Mouse (Mus musculus) heart, embryonic 10.5 days (tissue): Measurements from ENCODE around the gene Slc16a5. TPM values are rescaled to one million over a fixed set of nuclear protein-coding genes. Genes with fewer than 3 reads are reported as not detected.
"Not testable (repeated sequence)": the region's sequence is repeated elsewhere in the genome, so short reads cannot be mapped to it uniquely, and the experiment has no call there.

Source experiments
- DNase-seq: peaks from one replicate; pipeline ENCODE4 v3.0.0-alpha.2; 2017; ENCODE audit warnings: low spot score
- H3K27ac ChIP-seq: fragments of 300-500 bp; sonication (generic); 2 replicates; pipeline ENCODE4 v1.5.1; 2016; ENCODE audit warnings: mild to moderate bottlenecking
- H3K27me3 ChIP-seq: fragments of 300-500 bp; sonication (generic); 2 replicates; pipeline ENCODE4 v1.6.1; 2016; ENCODE audit warnings: mild to moderate bottlenecking; ENCODE audit not compliant: poor library complexity, insufficient read depth, severe bottlenecking
- H3K36me3 ChIP-seq: fragments of 300-500 bp; sonication (generic); 2 replicates; pipeline ENCODE4 v1.6.1; 2016; ENCODE audit warnings: mild to moderate bottlenecking, moderate library complexity
- H3K4me1 ChIP-seq: fragments of 300-500 bp; sonication (generic); 2 replicates; pipeline ENCODE4 v1.6.1; 2016; ENCODE audit warnings: mild to moderate bottlenecking
- H3K4me3 ChIP-seq: fragments of 300-500 bp; sonication (generic); 2 replicates; pipeline ENCODE4 v1.5.1; 2016; ENCODE audit warnings: mild to moderate bottlenecking, moderate library complexity
- H3K9me3 ChIP-seq: fragments of 300-500 bp; sonication (generic); 2 replicates; pipeline ENCODE4 v1.6.1; 2016; ENCODE audit warnings: mild to moderate bottlenecking, moderate library complexity
- WGBS: fragments of 180-500 bp; shearing (Covaris S2); methylation state at CpG from one replicate; pipeline ENCODE4 v1.1.7; 2016; 5-methylcytosine and 5-hydroxymethylcytosine counted together
- polyA plus RNA-seq: library from polyadenylated mRNA; unstranded; fragments of >200 nt; fragmentation: Nextera tagmentation; extraction: Ambion mirVana; gene quantifications from 2 replicates; pipeline ENCODE4 v1.2.1, GENCODE M21; 2016

Slc16a5 gene
- polyA plus RNA-seq, 1 experiment from 2014 or later: 0.33 TPM

- WGBS: under 1% methylated on average over 43 of the region's 43 CpGs
- DNase-seq: peak; percentile 94
- no peaks in the 10 kb centered on the region for H3K9me3 ChIP-seq
- H3K27ac ChIP-seq: peak within 1 kb of the TSS; percentile 90
- no peaks in the 10 kb centered on the region for H3K27me3 ChIP-seq
- H3K4me1 ChIP-seq: peaks cover 32% of the 10 kb centered on the region
- peaks cover 20% of the 10 kb centered on the region for H3K36me3 ChIP-seq
- H3K4me3 ChIP-seq: peak within 1 kb of the TSS; percentile 81
Measured at GRCm38 (mm10) chr11:115491356-115492083, 29.2 kb downstream of the Slc16a5 start, which contains the start of gene Nt5c. Nt5c (minus strand) TSS chr11:115491862.

- peaks cover 32% of the 10 kb centered on the region for H3K4me1 ChIP-seq
- peak overlapping the region; percentile 81 for H3K4me3 ChIP-seq
- 0 out of 2 replicates have a peak overlapping the region, but pooled peaks have one; percentile 90 for H3K27ac ChIP-seq
- no peaks in the 10 kb centered on the region for H3K9me3 ChIP-seq
- no peaks in the 10 kb centered on the region for H3K27me3 ChIP-seq
- WGBS: 26% methylated on average over 6 of the region's 6 CpGs
- peaks cover 24% of the 10 kb centered on the region for H3K36me3 ChIP-seq
- DNase-seq: no peak
Measured at GRCm38 (mm10) chr11:115492387-115492786, 30.1 kb downstream of the Slc16a5 start.

GRCm38 (mm10) chr11:115496559-115496958, 34.3 kb downstream of the Slc16a5 start:
- not testable (repeated sequence) for H3K9me3 ChIP-seq, H3K27ac ChIP-seq, H3K4me3 ChIP-seq, DNase-seq, H3K4me1 ChIP-seq, H3K27me3 ChIP-seq
- peaks cover 48% of the 10 kb centered on the region for H3K36me3 ChIP-seq
- WGBS: 91% methylated on average over 9 of the region's 9 CpGs

GRCm38 (mm10) chr11:115502636-115503035, 40.4 kb downstream of the Slc16a5 start:
- peaks cover 83% of the 10 kb centered on the region for H3K36me3 ChIP-seq
- no peaks in the 10 kb centered on the region for H3K9me3 ChIP-seq
- H3K4me1 ChIP-seq: peaks cover 21% of the 10 kb centered on the region
- H3K27me3 ChIP-seq: no peaks in the 10 kb centered on the region
- H3K4me3 ChIP-seq: no peak overlapping the region
- H3K27ac ChIP-seq: no peak overlapping the region
- no peak for DNase-seq
- 92% methylated on average over 6 of the region's 6 CpGs for WGBS

- Histone ChIP-seq H3K4me1 (peaks cover 55% of the 10 kb centered on the region), H3K9me3 (no peaks in the 10 kb centered on the region), H3K27me3 (no peaks in the 10 kb centered on the region), H3K4me3 (0 out of 2 replicates have a peak overlapping the region, but pooled peaks have one; percentile 6), H3K27ac (peak overlapping the region; percentile 56; the same call in 1 of the 2 replicates), H3K36me3 (peaks cover 43% of the 10 kb centered on the region)
- DNase-seq: no peak
- WGBS: 41% methylated on average over 3 of the region's 3 CpGs
Measured at GRCm38 (mm10) chr11:115506586-115506985, 44.3 kb downstream of the Slc16a5 start.

GRCm38 (mm10) chr11:115508061-115508460, 45.8 kb downstream of the Slc16a5 start:
- Histone ChIP-seq H3K9me3 (no peaks in the 10 kb centered on the region), H3K36me3 (peaks cover 30% of the 10 kb centered on the region), H3K4me1 (peaks cover 70% of the 10 kb centered on the region), H3K4me3 (no peak overlapping the region), H3K27me3 (no peaks in the 10 kb centered on the region), H3K27ac (no peak overlapping the region)
- no peak for DNase-seq
- 82% methylated on average over 2 of the region's 2 CpGs for WGBS

GRCm38 (mm10) chr11:115509773-115510506, 47.7 kb downstream of the Slc16a5 start:
- 30% methylated on average over 6 of the region's 6 CpGs for WGBS
- peaks cover 14% of the 10 kb centered on the region for H3K36me3 ChIP-seq
- peak; percentile 82 for DNase-seq
- H3K4me1 ChIP-seq: peaks cover 76% of the 10 kb centered on the region
- no peaks in the 10 kb centered on the region for H3K27me3 ChIP-seq
- no peaks in the 10 kb centered on the region for H3K9me3 ChIP-seq
- peak overlapping the region; percentile 77 for H3K27ac ChIP-seq
- peak overlapping the region; percentile 45 for H3K4me3 ChIP-seq

- Histone ChIP-seq H3K4me3 (peak overlapping the region; percentile 45), H3K27ac (peak overlapping the region; percentile 77), H3K27me3 (no peaks in the 10 kb centered on the region), H3K4me1 (peaks cover 77% of the 10 kb centered on the region), H3K9me3 (no peaks in the 10 kb centered on the region), H3K36me3 (peaks cover 10% of the 10 kb centered on the region; the same call in 1 of the 2 replicates)
- 32% methylated on average over 5 of the region's 5 CpGs for WGBS
- no peak for DNase-seq
Measured at GRCm38 (mm10) chr11:115510507-115510888, 48.2 kb downstream of the Slc16a5 start.

- Histone ChIP-seq H3K4me3 (peak overlapping the region; percentile 98), H3K4me1 (peaks cover 73% of the 10 kb centered on the region), H3K27ac (no peak overlapping the region), H3K9me3 (no peaks in the 10 kb centered on the region), H3K27me3 (no peaks in the 10 kb centered on the region), H3K36me3 (peaks cover 10% of the 10 kb centered on the region; the same call in 1 of the 2 replicates)
- 63% methylated on average over 2 of the region's 2 CpGs for WGBS
- no peak for DNase-seq
Measured at GRCm38 (mm10) chr11:115511121-115511520, 48.8 kb downstream of the Slc16a5 start.

GRCm38 (mm10) chr11:115512004-115512403, 49.7 kb downstream of the Slc16a5 start:
- Histone ChIP-seq H3K9me3 (no peaks in the 10 kb centered on the region), H3K4me1 (peaks cover 65% of the 10 kb centered on the region), H3K36me3 (peaks cover 4% of the 10 kb centered on the region; the same call in 1 of the 2 replicates), H3K4me3 (peak overlapping the region; percentile 98), H3K27me3 (no peaks in the 10 kb centered on the region), H3K27ac (peak overlapping the region; percentile 75; the same call in 1 of the 2 replicates)
- no peak for DNase-seq
- WGBS: 68% methylated on average over 3 of the region's 3 CpGs

- H3K27me3 ChIP-seq: no peaks in the 10 kb centered on the region
- DNase-seq: no peak
- 41% methylated on average over 8 of the region's 8 CpGs for WGBS
- no peaks in the 10 kb centered on the region for H3K9me3 ChIP-seq
- H3K4me3 ChIP-seq: peak overlapping the region; percentile 98
- peaks cover 59% of the 10 kb centered on the region for H3K4me1 ChIP-seq
- H3K36me3 ChIP-seq: no peaks in the 10 kb centered on the region; the same call in 1 of the 2 replicates
- peak overlapping the region; percentile 95 for H3K27ac ChIP-seq
Measured at GRCm38 (mm10) chr11:115512407-115513183, 50.3 kb downstream of the Slc16a5 start.
